Mouse (Mus musculus): ENCODE data around the gene Fam122c. TPM values are rescaled to one million over a fixed set of nuclear protein-coding genes. Genes with fewer than 3 reads are reported as not detected.

Gene Fam122c
- polyA plus RNA-seq, 1 experiment from 2014 or later, result not detected

- Histone ChIP-seq H3K4me3 (ENCODE audit: control insufficient read depth in 1 of 2, insufficient read depth in 1 of 2, low read depth in 1 of 2, low read length in 2 of 2) (no peak overlapping the region), H3K27me3 (ENCODE audit: control insufficient read depth, insufficient read depth, low read length) (no peaks in the 10 kb centered on the region), H3K27ac (replicated peaks in 1 of 2; ENCODE audit: control insufficient read depth in 1 of 2, insufficient read depth in 1 of 2, low read depth in 2 of 2, low read length in 2 of 2) (peak overlapping the region; percentile 38 to 44; a peak in 2 of 4 replicates), H3K9me3 (ENCODE audit: control insufficient read depth, low read length) (no peaks in the 10 kb centered on the region), H3K9ac (ENCODE audit: low read length) (no peak overlapping the region), H3K4me1 (ENCODE audit: control insufficient read depth in 2 of 2, insufficient read depth in 2 of 2, low read length in 2 of 2) (peaks cover 7 to 11% of the 10 kb centered on the region in 2 experiments), H3K4me2 (ENCODE audit: low read length) (no peak overlapping the region), H3K36me3 (ENCODE audit: control insufficient read depth, insufficient read depth, low read length) (no peaks in the 10 kb centered on the region)
- WGBS, result 50% methylated on average over 4 of the region's 4 CpGs
- ATAC-seq (ENCODE audit: insufficient number of reproducible peaks, insufficient read depth, low FRiP score, low read depth), result peak; percentile 59; the same call in 1 of the 2 replicates
These were observed 47.9 kb downstream of the Fam122c start for GRCm38 (mm10) chrX:53321111-53321510.

DNA sequence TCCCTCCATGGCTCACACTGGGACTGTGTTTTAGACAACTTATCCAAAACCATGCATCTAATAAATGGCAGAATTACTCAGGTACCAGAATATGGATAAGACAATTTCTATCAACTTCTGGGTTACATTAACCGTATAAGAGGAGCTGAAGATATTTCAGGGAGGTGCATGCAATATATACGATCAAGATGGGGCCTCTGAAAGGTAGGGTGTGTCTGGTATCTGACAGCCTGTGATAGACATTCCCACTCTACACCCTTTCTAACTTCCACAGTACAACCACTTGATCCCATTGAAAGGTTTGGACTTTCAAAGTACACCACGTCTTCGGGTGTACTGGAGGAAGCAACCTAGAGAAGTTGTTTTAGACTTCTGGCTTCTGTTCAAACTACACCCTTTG is 57.2 kb downstream of the Fam122c start:
- H3K9ac ChIP-seq (ENCODE audit: low read length), result no peak overlapping the region
- H3K9me3 ChIP-seq (ENCODE audit: control insufficient read depth, low read length), result no peaks in the 10 kb centered on the region
- no peaks in the 10 kb centered on the region for H3K4me1 ChIP-seq (ENCODE audit: control insufficient read depth in 2 of 2, insufficient read depth in 2 of 2, low read length in 2 of 2)
- no peaks in the 10 kb centered on the region for H3K27me3 ChIP-seq (ENCODE audit: control insufficient read depth, insufficient read depth, low read length)
- no peak overlapping the region for H3K27ac ChIP-seq (replicated peaks in 1 of 2; ENCODE audit: control insufficient read depth in 1 of 2, insufficient read depth in 1 of 2, low read depth in 2 of 2, low read length in 2 of 2)
- H3K36me3 ChIP-seq (ENCODE audit: control insufficient read depth, insufficient read depth, low read length), result no peaks in the 10 kb centered on the region
- WGBS, result 75% methylated on average over 4 of the region's 4 CpGs
- no peak overlapping the region for H3K4me3 ChIP-seq (ENCODE audit: control insufficient read depth in 1 of 2, insufficient read depth in 1 of 2, low read depth in 1 of 2, low read length in 2 of 2)
- H3K4me2 ChIP-seq (ENCODE audit: low read length), result no peak overlapping the region
- no peak for ATAC-seq (ENCODE audit: insufficient number of reproducible peaks, insufficient read depth, low FRiP score, low read depth)

DNA sequence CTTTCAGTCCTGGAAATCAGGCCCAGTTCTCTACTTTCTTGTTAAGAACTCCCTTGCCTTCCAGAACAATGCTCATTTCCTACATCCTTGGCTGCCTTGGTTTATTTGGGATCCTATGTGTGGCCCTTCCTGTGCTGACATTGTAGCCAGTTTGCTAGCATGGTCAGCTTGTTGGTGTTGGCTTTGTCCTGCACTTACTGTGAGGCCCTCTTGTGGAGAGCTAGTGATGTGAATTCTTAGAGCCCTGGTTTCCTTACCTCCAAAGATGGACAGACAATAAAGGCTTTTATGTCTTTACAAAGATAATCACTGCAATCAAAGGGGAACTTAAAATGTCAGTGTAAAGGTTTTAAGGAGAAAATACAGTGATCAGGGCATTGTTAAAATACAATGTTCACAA is 64.1 kb downstream of the Fam122c start:
- H3K36me3 ChIP-seq (ENCODE audit: control insufficient read depth, insufficient read depth, low read length), result no peaks in the 10 kb centered on the region
- no peak overlapping the region for H3K9ac ChIP-seq (ENCODE audit: low read length)
- no peaks in the 10 kb centered on the region for H3K4me1 ChIP-seq (ENCODE audit: control insufficient read depth in 2 of 2, insufficient read depth in 2 of 2, low read length in 2 of 2)
- no peak for ATAC-seq (ENCODE audit: insufficient number of reproducible peaks, insufficient read depth, low FRiP score, low read depth)
- no peak overlapping the region for H3K4me3 ChIP-seq (ENCODE audit: control insufficient read depth in 1 of 2, insufficient read depth in 1 of 2, low read depth in 1 of 2, low read length in 2 of 2)
- H3K4me2 ChIP-seq (ENCODE audit: low read length), result no peak overlapping the region
- no peaks in the 10 kb centered on the region for H3K27me3 ChIP-seq (ENCODE audit: control insufficient read depth, insufficient read depth, low read length)
- H3K27ac ChIP-seq (replicated peaks in 1 of 2; ENCODE audit: control insufficient read depth in 1 of 2, insufficient read depth in 1 of 2, low read depth in 2 of 2, low read length in 2 of 2), result no peak overlapping the region
- no peaks in the 10 kb centered on the region for H3K9me3 ChIP-seq (ENCODE audit: control insufficient read depth, low read length)

GRCm38 (mm10) chrX:53341531-53341930 is 68.3 kb downstream of the Fam122c start:
- no peak overlapping the region for H3K4me2 ChIP-seq (ENCODE audit: low read length)
- WGBS, result 61% methylated on average over 2 of the region's 2 CpGs
- no peak overlapping the region for H3K27ac ChIP-seq (replicated peaks in 1 of 2; ENCODE audit: control insufficient read depth in 1 of 2, insufficient read depth in 1 of 2, low read depth in 2 of 2, low read length in 2 of 2)
- H3K27me3 ChIP-seq (ENCODE audit: control insufficient read depth, insufficient read depth, low read length), result no peaks in the 10 kb centered on the region
- no peak for ATAC-seq (ENCODE audit: insufficient number of reproducible peaks, insufficient read depth, low FRiP score, low read depth)
- 0 out of 2 replicates have a peak, but pooled peaks cover 4% of the 10 kb centered on the region for H3K36me3 ChIP-seq (ENCODE audit: control insufficient read depth, insufficient read depth, low read length)
- H3K4me3 ChIP-seq (ENCODE audit: control insufficient read depth in 1 of 2, insufficient read depth in 1 of 2, low read depth in 1 of 2, low read length in 2 of 2), result no peak overlapping the region
- no peaks in the 10 kb centered on the region for H3K9me3 ChIP-seq (ENCODE audit: control insufficient read depth, low read length)
- no peaks in the 10 kb centered on the region for H3K4me1 ChIP-seq (ENCODE audit: control insufficient read depth in 2 of 2, insufficient read depth in 2 of 2, low read length in 2 of 2)
- H3K9ac ChIP-seq (ENCODE audit: low read length), result no peak overlapping the region

- H3K4me2 ChIP-seq (ENCODE audit: low read length), result no peak overlapping the region
These were observed 75.2 kb downstream of the Fam122c start for GRCm38 (mm10) chrX:53348374-53348773.

DNA sequence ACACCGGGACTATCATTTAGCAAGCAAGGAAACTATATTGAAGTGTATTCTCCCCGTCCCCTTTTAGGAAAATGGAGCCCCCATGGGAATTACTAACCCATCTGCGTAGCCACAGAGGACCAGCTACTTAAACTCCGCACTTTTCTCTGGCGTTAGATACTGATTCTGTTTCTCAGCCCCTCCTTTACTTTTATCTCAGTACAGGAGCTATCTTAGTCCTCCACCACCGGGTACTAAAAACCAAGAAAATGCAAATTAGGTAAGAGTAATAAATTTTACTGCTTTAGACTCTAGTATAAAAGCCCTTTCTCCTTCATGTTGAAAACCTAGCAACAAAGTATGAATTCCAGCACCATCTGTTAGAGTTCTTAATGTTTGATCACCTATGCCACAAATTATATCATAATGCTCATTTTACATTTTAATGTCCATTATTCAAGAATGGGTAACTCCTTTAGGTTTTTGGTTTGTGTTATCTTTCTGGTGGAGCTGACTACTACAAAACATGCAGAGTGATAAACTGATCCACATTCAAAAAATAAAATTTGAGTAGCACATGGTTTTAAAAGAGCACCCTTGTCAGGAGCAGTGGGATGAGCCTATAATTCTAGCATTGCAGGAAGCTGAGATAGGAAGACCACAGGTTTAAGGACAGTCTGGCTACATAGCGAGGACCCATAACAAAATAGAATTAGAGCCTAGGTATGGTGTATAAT is 91.6 kb downstream of the Fam122c start:
- no peak overlapping the region for H3K9ac ChIP-seq (ENCODE audit: low read length)
- no peaks in the 10 kb centered on the region for H3K4me1 ChIP-seq (ENCODE audit: control insufficient read depth in 2 of 2, insufficient read depth in 2 of 2, low read length in 2 of 2)
- H3K27me3 ChIP-seq (ENCODE audit: control insufficient read depth, insufficient read depth, low read length), result no peaks in the 10 kb centered on the region
- no peak for ATAC-seq (ENCODE audit: insufficient number of reproducible peaks, insufficient read depth, low FRiP score, low read depth)
- WGBS, result 67% methylated on average over 7 of the region's 7 CpGs
- no peaks in the 10 kb centered on the region for H3K36me3 ChIP-seq (ENCODE audit: control insufficient read depth, insufficient read depth, low read length)
- H3K4me3 ChIP-seq (ENCODE audit: control insufficient read depth in 1 of 2, insufficient read depth in 1 of 2, low read depth in 1 of 2, low read length in 2 of 2), result no peak overlapping the region
- H3K4me2 ChIP-seq (ENCODE audit: low read length), result no peak overlapping the region
- H3K9me3 ChIP-seq (ENCODE audit: control insufficient read depth, low read length), result no peaks in the 10 kb centered on the region
- no peak overlapping the region for H3K27ac ChIP-seq (replicated peaks in 1 of 2; ENCODE audit: control insufficient read depth in 1 of 2, insufficient read depth in 1 of 2, low read depth in 2 of 2, low read length in 2 of 2)

More at GRCm38 (mm10) chrX:53348374-53348773, 75.2 kb downstream of the Fam122c start:
- Histone ChIP-seq H3K27ac (replicated peaks in 1 of 2; ENCODE audit: control insufficient read depth in 1 of 2, insufficient read depth in 1 of 2, low read depth in 2 of 2, low read length in 2 of 2) (no peak overlapping the region), H3K9me3 (ENCODE audit: control insufficient read depth, low read length) (no peaks in the 10 kb centered on the region), H3K9ac (ENCODE audit: low read length) (no peak overlapping the region), H3K27me3 (ENCODE audit: control insufficient read depth, insufficient read depth, low read length) (no peaks in the 10 kb centered on the region), H3K36me3 (ENCODE audit: control insufficient read depth, insufficient read depth, low read length) (peaks cover 59% of the 10 kb centered on the region), H3K4me3 (ENCODE audit: control insufficient read depth in 1 of 2, insufficient read depth in 1 of 2, low read depth in 1 of 2, low read length in 2 of 2) (no peak overlapping the region), H3K4me1 (ENCODE audit: control insufficient read depth in 2 of 2, insufficient read depth in 2 of 2, low read length in 2 of 2) (no peaks in the 10 kb centered on the region)
- no peak for ATAC-seq (ENCODE audit: insufficient number of reproducible peaks, insufficient read depth, low FRiP score, low read depth)
- WGBS, result 85% methylated on average over 4 of the region's 4 CpGs

GRCm38 (mm10) chrX:53369534-53370365 is 96.5 kb downstream of the Fam122c start:
- ATAC-seq (ENCODE audit: insufficient number of reproducible peaks, insufficient read depth, low FRiP score, low read depth), result peak; percentile 57
- 21% methylated on average over 25 of the region's 25 CpGs for WGBS
- Histone ChIP-seq H3K36me3 (ENCODE audit: control insufficient read depth, insufficient read depth, low read length) (no peaks in the 10 kb centered on the region), H3K4me2 (ENCODE audit: low read length) (peak overlapping the region; percentile 66), H3K4me1 (ENCODE audit: control insufficient read depth in 2 of 2, insufficient read depth in 2 of 2, low read length in 2 of 2) (no peaks in the 10 kb centered on the region), H3K27ac (replicated peaks in 1 of 2; ENCODE audit: control insufficient read depth in 1 of 2, insufficient read depth in 1 of 2, low read depth in 2 of 2, low read length in 2 of 2) (peak overlapping the region; percentile 85 to 91), H3K27me3 (ENCODE audit: control insufficient read depth, insufficient read depth, low read length) (no peaks in the 10 kb centered on the region), H3K9me3 (ENCODE audit: control insufficient read depth, low read length) (no peaks in the 10 kb centered on the region), H3K9ac (ENCODE audit: low read length) (peak overlapping the region; percentile 84), H3K4me3 (ENCODE audit: control insufficient read depth in 1 of 2, insufficient read depth in 1 of 2, low read depth in 1 of 2, low read length in 2 of 2) (peak overlapping the region; percentile 67 to 96)

Measured in heart, embryonic 14.5 days (tissue).